26 mouse cellular contexts compared by ENCODE assay signal in the genomic region with DNA sequence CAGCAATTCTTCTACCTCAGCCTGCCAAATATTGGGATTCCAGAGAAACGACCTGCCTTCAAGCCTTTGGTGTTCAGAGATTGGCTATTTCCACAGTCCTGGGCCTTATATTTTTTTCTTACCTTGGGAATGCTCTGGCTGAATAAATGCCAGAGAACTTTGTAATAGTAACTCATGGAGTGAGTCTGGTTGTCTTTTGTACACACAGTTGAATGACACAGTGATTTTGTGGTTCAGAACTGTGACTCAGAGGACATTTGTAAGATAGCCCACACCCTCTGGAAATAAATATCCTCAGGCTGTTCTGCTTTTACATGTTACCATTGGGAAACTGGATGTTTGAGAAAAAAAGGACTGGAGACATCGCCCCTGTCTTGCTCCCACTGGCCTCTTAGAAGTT. TPM values are rescaled to one million over a fixed set of nuclear protein-coding genes. Genes with fewer than 3 reads are reported as not detected.
DNase-seq lines count a peak whose midpoint lies in the region; ATAC-seq and TF ChIP-seq lines count a peak whose summit lies in the region.
"Had no signal": no experiment of that assay in that cellular context is flagged by ENCODE, and none has a peak within 500 bp of the region (broad histone marks: within the 10 kb centered on the region; RNA-seq: fewer than 3 reads in every experiment).

No protein-coding gene starts in this region.

- no peak overlapping the region for H3K4me3 ChIP-seq in lung, postnatal 0 days (ENCODE audit: low read depth, low read length)
- H3K4me3 ChIP-seq in embryonic fibroblast, embryonic 13.5 days (ENCODE audit: insufficient read depth, low read length) = no peak overlapping the region
- H3K4me3 ChIP-seq: embryonic facial prominence, embryonic 10.5 days; erythroblast, embryonic 14.5 days; forebrain, embryonic 15.5 days; heart, embryonic 15.5 days; hindbrain, embryonic 15.5 days had no signal

- no peak overlapping the region for H3K4me2 ChIP-seq in lung, postnatal 0 days (replicated peaks; ENCODE audit: low read depth, low read length)
- H3K4me2 ChIP-seq: forebrain, embryonic 15.5 days; heart, embryonic 11.5 days; heart, embryonic 15.5 days; hindbrain, embryonic 15.5 days had no signal

- TF ChIP-seq EP300 in lung, postnatal 0 days (IDR thresholded peaks at IDR 0.05) = peak; percentile 55

- no peaks in the 10 kb centered on the region; the same call in 1 of the 2 replicates for H3K4me1 ChIP-seq in lung, postnatal 0 days (ENCODE audit: insufficient read depth, low read depth, low read length)
- peaks cover 13% of the 10 kb centered on the region; the same call in 1 of the 2 replicates for H3K4me1 ChIP-seq in embryonic fibroblast, embryonic 13.5 days (ENCODE audit: control insufficient read depth, insufficient read depth, low read length)
- H3K4me1 ChIP-seq: embryonic facial prominence, embryonic 10.5 days; forebrain, embryonic 15.5 days; heart, embryonic 15.5 days; hindbrain, embryonic 15.5 days had no signal

- no peak for TF ChIP-seq CTCF in lung, postnatal 0 days (IDR thresholded peaks at IDR 0.05)
- TF ChIP-seq CTCF in embryonic fibroblast, embryonic 13.5 days (IDR thresholded peaks at IDR 0.05; ENCODE audit: borderline replicate concordance, insufficient read depth, low read length) = no peak

- H3K9ac ChIP-seq in lung, postnatal 0 days (replicated peaks; ENCODE audit: low read depth) = no peak overlapping the region
- H3K9ac ChIP-seq: forebrain, embryonic 15.5 days; heart, embryonic 15.5 days; hindbrain, embryonic 15.5 days had no signal

- no peaks in the 10 kb centered on the region for H3K36me3 ChIP-seq in lung, postnatal 0 days (ENCODE audit: insufficient read depth, low read length)
- H3K36me3 ChIP-seq: embryonic facial prominence, embryonic 10.5 days; forebrain, embryonic 15.5 days; heart, embryonic 15.5 days; hindbrain, embryonic 15.5 days had no signal

- no peak for ATAC-seq in lung, postnatal 0 days
- ATAC-seq: forebrain, embryonic 15.5 days; intestine, embryonic 16.5 days had no signal

- no peak for TF ChIP-seq POLR2A in embryonic fibroblast, embryonic 13.5 days (IDR thresholded peaks at IDR 0.05; ENCODE audit: low read depth, low read length)

- H3K9me3 ChIP-seq in lung, postnatal 0 days (ENCODE audit: low read length) = no peaks in the 10 kb centered on the region
- H3K9me3 ChIP-seq: embryonic facial prominence, embryonic 10.5 days; forebrain, embryonic 15.5 days; heart, embryonic 15.5 days; hindbrain, embryonic 15.5 days had no signal

- 62% methylated on average over 2 of the region's 2 CpGs for WGBS in lung, postnatal 0 days

- DNase-seq in lung, postnatal 0 days (ENCODE audit: low spot score) = no peak
- DNase-seq in lung, postnatal 4 days = no peak
- DNase-seq in Muller cell, postnatal 12 days (ENCODE audit: inconsistent ontology term) = peak; percentile 49
- no peak for DNase-seq in heart, adult 9 months (ENCODE audit: low spot score in 2 of 2)
- DNase-seq in heart, postnatal 4 days = no peak
- DNase-seq in ovary, postnatal 36 days (ENCODE audit: low spot score) = no peak
- no peak for DNase-seq in layer of hippocampus, adult 9-11 months
- DNase-seq: adrenal gland, adult 2 months; adrenal gland, postnatal 36 days; B cell, adult 2 months; cerebellum, adult 2 months; cerebellum, postnatal 10 days; gastrocnemius, postnatal 36 days; heart, postnatal 14 days had no signal

- no peaks in the 10 kb centered on the region for H3K27me3 ChIP-seq in lung, postnatal 0 days (replicated peaks; ENCODE audit: insufficient read depth, low read length)
- H3K27me3 ChIP-seq: forebrain, embryonic 15.5 days; heart, embryonic 15.5 days; hindbrain, embryonic 15.5 days had no signal

- peak overlapping the region; percentile 76 for H3K27ac ChIP-seq in lung, postnatal 0 days (ENCODE audit: low read length)
- peak overlapping the region; percentile 52; the same call in 1 of the 2 replicates for H3K27ac ChIP-seq in embryonic fibroblast, embryonic 13.5 days (ENCODE audit: insufficient read depth, low read length)
- H3K27ac ChIP-seq: embryonic facial prominence, embryonic 10.5 days; forebrain, embryonic 15.5 days; heart, embryonic 15.5 days; hindbrain, embryonic 15.5 days had no signal

RNA-seq across cellular contexts. Expression of a gene that starts 15.9 kb away (rescaled TPM):
- 963 and 1,066 TPM in 2 replicates for polyA plus RNA-seq in lung, postnatal 0 days (2015; fragmentation: Nextera tagmentation; extraction: Ambion mirVana)
- polyA plus RNA-seq in embryonic fibroblast, embryonic 13.5 days (2011; ENCODE audit: insufficient read length, low read depth, missing spikeins) = not detected in 2 replicates
- not detected for total RNA-seq in heart, postnatal 4 days (2021)
- total RNA-seq: adrenal gland, adult 2 months; adrenal gland, postnatal 36 days; gastrocnemius, adult 8-10 months; gastrocnemius, postnatal 36 days; heart, postnatal 14 days had no signal
- polyA plus RNA-seq: adrenal gland, adult 2 months; cerebellum, adult 2 months; embryonic facial prominence, embryonic 10.5 days; embryonic facial prominence, embryonic 14.5 days; erythroblast, embryonic 14.5 days; forebrain, embryonic 11.5 days; forebrain, embryonic 15.5 days; hindbrain, embryonic 11.5 days had no signal

Comparison
In these comparisons a context has a peak if more than half of its experiments do, and no peak if none do; other contexts are left out.
1. RNA of a gene that starts 15.9 kb away (polyA plus RNA-seq): 963 to 1,066 TPM in lung, postnatal 0 days; not detected in embryonic fibroblast, embryonic 13.5 days; every median in the first group is over 100 times any median in the second.